Mouse (Mus musculus): ENCODE measurements around the gene Exoc3l4.

GRCm38 (mm10) chr12:111423570-111424129 lies 6.8 kb downstream of the Exoc3l4 start:
- no peak for TF ChIP-seq CTCF (IDR thresholded peaks at IDR 0.05; ENCODE audit: control insufficient read depth, insufficient read depth, insufficient replicate concordance, low read depth, low read length)
- no peak for TF ChIP-seq POLR2A (IDR thresholded peaks at IDR 0.05; ENCODE audit: control insufficient read depth, low read depth, low read length)
